Mouse (Mus musculus) thymus, postnatal 25 days (tissue): ENCODE measurements around the gene Ryr2.
"Not testable (repeated sequence)": the region's sequence is repeated elsewhere in the genome, so short reads cannot be mapped to it uniquely, and the experiment has no call there.

ENCODE experiments used
- DNase-seq: peaks from one replicate; pipeline ENCODE4 v3.0.0; 2022

The Ryr2 gene

DNA sequence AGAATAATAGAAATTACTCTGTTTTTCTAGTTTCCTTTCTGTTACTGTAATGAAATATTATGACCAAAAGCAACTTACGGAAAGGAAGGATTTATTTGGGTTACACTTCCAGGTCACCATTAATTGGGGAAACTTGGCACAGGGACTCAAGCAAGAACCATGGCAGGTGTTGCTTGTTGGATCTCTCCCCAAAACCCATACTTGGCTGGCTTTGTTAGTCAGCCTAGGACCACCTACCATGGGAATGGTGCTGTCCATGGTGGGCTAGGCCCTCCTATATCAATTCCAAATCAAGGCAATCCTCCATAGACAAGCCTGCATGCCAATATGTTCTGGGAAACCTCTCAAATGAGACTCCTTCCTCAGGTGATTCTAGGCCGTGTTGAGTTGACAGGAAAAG is 237.3 kb downstream of the Ryr2 start:
- DNase-seq = no peak

DNA sequence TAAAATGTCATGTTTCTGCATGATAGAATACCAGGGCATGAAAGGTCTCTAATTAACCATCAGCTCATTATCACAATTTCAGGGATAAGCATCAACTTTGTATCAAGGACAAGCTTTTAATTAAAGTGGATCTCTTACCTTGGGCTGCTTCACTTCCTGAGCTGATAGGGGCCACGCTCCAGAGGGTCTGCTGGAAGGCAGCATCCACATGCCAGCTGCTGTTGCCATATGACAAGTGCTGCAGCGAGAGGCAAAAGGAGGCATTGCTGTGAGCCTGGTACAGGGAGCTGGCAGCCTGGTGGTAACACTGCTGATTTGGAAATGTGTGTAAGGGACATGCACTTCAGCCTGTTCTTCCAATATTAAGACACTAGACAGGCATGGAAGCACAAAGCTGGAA is 237.8 kb downstream of the Ryr2 start:
- DNase-seq = no peak

DNA sequence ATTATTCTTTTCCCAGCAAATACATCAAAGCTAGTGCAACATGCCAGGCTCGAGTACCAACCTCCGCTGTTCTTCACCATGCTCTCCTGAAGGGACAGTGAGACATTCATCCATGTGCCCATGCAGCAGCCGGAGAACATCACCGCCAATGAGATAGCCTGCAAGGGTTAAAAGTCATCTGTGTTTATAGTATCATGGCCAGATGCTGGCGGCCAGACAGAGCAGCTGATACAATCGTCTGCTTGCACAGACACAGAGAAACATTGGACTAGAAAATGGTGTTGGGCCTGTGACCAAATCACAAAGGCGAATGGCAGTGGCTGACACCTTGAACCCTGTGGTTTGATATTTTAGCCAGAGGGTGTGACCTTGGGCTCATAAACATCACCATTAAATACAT is 238.7 kb downstream of the Ryr2 start:
- no peak for DNase-seq

DNA sequence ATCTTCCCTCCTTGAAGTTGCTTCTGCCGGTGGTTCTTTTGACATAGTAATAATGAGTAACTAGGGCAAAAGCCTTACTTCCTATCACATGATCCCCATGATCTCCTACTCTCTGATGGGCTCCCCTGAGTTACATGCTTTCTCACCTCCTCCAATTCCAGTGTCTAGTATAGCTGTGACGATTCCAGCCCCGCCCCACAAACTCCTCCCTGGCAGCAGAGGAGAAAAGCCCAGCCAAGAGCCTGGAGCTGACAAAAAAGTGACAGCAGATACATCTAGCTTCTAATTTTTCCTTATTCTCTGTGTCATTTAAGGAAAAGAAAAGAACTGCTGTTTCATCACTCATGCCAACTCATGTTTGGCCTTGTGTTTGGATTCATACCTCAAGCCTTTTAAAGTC is 241.5 kb downstream of the Ryr2 start:
- no peak for DNase-seq

DNA sequence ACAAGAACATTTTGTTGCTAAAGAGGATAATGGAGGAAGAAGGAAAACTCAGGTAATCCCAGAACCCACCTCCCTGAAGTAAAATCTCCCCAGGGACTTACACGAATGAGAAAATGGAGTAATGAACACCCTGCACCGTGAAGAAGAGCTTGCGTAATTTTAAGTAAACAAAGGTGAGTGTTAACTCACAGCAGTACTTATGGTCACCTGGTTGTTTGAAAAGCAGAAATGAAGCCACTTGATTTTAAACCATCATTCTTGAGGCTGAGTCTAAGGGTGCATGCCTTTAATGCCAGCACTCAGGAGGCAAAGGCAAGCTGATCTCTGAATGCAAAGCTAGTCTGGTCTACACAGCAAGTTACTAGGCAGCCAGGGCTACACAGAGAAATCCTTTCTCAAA is 255.1 kb downstream of the Ryr2 start:
- no peak for DNase-seq

DNA sequence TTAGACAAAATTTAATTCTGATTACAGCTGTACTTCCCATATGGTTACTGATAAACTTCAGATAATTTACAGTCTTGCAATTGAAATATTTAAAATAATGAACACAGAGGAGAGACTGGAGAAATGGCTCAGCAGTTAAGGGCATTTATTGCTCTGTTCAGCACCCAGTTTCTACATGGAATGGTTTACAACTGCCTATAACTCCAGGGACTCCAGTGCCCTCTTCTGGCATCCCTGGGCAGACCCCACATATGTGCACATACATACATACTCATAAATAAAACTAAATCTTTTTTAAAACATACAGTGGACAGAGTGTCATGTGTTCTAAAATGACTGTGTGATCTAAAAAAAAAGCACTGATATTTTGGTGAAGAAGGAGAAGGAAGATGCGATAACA is 262.9 kb downstream of the Ryr2 start:
- no peak for DNase-seq

DNA sequence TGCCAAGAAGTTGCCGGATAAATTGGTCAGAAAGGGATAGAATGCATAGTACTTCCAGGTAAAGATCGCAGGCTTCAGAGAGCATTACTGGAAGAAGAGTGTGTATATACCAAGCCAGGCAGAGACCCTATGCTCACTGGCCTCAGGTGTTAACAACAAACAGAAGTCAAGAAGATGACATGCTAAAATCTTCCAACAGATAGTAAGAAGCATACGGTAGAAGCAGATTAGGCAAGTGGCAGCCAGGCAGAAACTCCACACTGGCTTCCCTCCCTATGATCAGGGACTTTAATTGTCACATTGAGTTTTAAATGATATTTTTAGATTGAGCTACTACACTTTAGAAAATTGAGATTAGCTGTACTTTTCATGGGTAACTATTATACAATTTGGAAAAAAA is 268.9 kb downstream of the Ryr2 start:
- no peak for DNase-seq

DNA sequence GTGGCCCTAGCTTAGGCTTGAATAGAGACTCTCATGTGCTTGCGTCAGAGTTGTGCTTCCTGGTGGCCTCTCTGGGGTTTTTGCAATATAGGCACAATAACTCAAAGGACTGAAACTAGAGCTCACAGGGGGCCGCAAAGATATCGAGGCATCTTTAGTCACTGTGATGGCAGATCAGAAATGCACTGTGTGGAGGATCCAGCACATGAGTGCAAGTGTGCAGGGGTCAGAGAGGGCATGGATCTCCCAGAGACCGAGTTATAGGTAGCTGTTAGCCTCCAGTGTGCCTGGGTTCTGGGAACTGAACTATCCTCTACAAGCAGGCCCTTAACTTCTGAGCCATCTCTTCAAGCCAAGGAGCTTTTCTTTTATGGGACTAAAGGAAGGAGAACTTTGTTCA is 269.6 kb downstream of the Ryr2 start:
- no peak for DNase-seq

DNA sequence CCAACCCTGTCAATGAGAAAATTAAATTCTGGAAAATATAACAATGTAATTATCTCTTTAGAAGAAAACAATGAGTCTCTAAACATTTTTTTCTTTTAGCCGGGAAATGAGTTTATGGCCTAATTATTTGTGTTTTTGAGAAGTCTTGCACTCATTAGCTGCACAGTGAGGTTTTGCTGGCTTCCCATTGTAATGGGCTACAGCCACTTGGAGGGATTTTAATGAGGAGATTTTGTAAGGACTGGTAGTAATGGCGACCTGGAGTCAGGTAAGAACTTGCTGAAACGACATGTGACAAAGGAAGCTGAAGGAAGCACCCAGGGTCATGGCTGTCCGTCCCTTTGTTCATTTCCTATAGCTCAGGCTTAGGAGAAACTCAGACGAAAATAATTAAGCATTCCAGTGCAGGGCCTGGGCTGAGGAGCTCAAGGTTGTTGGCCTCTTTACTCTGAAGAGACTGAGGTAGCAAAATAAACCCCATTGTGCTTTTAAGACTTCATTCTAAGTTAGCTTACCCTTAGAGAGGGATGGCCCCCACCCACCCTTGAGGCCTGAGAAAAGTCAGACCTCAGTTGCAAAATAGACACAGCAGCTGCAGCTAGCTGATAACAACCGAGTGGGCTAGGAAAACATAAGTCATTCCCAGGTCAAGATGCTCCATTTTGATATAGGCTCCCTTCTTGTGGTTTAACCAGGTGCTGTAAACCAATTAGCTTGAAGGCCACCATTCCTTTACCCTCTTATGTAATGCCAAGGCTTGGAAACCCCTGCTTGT is 270.3 kb downstream of the Ryr2 start:
- DNase-seq = no peak

DNA sequence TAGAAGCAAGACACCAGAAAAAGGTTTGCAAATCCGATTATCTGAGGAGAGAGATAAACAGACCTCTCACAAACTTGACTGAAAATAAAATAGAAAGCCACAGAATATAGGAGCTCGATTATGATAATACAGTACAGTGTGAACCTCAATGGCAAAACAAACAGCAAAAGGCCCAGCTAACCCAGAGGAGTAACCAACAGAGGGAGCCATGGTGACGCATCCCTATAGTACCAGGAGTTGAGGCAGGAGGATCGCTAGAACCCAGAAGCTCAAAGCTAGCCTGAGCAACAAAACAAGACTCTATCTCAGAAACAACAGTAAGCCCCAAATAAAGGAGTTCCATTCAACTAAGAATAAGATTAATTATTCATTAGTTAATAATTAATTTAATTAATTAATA is 275.5 kb downstream of the Ryr2 start:
- no peak for DNase-seq

DNA sequence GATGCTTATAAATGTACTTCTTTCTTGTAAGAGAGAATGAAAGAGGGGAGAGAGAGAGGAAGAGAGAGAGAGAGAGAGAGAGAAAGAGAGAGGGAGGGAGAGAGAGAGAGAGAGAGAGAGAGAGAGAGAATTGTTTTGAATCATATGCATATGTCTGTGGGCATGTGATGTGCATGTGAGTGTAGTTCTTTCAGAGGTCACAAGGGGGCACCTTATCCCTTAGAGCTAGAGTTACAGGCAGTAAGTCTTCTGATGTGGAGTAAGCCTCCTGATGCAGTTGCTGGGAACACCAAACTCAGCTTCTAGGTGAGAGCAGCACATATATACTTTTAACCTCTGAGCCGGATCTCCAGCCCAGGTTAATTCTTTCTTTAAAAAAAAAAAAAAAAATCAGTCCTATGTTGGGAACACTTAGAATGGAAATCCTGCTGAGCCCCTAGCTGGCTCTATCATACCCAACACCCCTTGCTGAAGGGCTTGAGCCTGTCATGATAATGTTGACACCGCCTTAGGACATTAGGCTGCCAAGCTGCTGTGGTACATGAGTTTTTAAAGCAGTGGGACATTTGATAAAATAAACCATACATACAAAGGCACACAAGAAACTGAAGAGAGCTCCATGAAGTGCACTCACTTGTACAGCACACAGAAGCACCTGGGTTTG is 281.1 kb downstream of the Ryr2 start:
- DNase-seq = no peak

DNA sequence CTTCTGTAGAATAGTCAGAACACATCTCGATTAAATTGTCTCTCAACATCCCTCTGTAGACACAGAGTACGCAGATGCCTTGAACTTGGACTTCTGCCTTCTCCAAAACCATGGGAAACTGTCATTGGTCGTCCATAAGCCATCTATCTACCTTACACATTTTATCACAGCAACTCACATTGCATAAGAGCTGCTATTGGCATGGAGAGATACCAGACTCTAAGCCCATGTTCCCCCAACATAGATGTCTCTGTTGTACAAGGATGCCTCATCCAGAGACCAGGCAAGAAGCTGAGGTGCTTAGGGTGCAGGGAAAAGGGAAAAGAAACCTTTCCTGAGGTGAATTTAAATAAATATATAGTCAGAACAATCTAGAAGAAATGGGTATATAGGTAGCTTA is 288.0 kb downstream of the Ryr2 start:
- no peak for DNase-seq

DNA sequence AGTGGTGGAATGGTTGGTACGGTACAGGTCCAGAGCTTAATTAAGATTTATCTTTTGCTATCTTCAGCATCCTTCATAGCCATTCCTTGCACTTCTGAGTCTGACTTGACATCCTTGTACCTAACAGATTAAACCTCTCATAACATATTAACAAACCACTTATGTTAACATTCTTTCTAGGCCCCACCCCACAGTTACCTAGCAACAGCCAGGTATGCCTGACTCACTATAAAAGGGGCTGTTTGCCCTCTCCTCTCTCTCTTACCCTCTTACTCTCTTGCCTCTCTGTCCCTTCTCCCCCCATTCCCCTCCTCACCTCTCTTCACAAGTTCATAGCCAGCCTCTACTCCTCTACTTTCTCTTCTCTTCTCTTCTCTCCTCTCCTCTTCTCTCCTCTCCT is 297.4 kb downstream of the Ryr2 start:
- not testable (repeated sequence) for DNase-seq

DNA sequence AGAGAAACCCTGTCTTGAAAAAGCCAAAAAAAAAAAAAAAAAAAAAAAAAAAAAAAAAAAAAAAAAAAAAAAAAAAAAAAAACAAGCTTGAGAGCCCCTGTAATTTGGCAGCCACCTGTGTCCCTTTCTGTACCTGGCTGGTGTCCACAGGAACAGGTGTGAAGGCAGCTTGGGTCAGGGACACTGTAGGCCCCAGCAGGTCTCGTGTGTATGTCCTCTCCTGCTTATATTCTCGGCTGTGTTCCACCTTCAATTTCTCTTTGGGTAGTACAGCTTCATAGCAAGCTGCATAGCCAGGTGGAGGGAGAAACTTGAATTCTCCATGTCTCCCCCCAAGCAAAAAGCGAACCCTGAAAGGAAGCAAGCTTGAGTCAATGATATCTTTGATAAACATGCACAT is 314.2 kb downstream of the Ryr2 start:
- no peak for DNase-seq

DNA sequence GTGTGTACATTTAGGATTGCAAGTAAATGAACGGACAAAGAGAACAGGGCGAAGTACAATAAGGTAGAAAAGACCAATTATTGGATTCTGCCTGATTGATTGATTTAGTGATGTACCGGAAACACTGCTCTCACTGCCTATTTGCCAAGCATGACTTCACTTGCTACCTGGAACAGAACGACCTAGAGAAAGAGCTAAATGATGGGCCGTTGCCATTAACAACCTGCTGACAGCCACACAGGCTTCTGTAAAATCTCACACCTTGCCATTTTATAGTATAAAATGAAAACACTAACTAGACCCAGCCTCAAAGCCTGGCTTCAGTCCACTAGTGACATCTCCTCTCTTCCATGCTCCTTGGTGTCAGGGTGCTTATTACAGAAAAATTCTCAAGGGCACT is 316.2 kb downstream of the Ryr2 start:
- no peak for DNase-seq

DNA sequence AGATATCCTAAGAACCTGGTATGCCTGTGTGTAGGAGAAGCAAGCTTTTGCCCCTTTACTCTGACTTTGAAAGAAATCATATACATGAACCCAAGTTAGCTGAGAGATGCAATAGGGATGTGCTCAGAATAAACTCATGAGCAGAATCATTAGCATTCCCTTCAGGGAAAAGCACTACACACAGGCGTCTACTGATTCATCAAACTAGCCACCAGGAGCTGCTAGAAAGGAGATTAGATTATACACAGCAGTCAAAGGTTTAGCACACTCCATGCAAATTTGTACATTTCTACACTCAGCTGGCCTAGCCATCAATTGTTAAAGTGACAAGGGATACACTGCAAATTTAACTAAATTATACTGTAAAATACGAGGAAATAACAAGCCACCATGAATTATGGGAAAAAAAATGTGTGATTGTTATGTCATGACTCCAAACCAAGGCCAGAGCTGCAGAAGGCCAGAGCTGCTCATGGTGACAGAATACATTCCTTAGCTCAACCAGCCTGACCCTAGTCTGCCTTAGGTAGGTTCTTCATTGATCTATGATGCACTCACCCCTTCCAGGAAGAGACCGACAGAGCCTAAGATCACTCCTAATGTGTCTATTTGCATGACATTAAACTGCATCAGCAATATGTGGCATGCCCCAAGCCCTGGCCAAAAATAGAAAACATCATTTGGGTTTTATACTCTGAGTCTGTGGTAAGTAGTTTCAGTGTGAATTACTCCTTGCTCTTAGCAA is 324.2 kb downstream of the Ryr2 start:
- DNase-seq = no peak

DNA sequence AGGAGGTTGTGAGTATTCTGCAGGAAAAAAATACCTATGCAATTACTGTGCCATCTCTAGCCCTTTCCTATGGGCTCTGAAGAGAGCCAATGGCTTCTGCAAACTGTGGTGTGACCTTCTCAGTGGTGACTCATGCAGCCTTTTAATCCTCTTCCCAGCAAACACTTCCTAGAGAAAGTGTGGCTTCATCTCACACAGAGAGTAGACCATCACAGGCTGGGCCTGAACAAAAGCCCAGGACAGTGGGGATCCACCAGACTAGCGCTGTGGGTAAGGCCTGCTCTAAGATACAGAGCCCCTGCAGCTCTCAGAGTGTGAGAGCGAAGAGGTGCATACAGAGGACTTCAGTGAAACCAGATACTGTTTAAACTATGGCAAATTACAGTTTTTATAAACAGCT is 325.7 kb downstream of the Ryr2 start:
- no peak for DNase-seq

DNA sequence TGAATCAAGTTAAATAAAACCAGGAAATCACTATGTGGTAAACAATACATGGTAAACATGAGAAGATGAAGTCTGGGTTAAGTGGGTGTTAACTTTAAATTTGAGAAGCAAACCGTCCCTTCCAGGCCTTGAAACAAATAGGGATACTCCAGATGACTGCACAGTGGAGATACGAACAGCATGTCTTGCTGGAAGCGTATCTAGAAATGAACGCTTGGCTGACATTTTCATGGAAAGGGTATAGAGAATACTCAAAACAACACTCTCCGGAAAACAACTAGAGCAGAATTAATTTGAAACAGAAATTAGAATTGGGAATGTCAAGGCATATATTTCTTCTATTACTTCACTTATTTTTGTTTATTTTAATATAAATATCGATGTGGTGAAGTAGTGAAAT is 329.0 kb downstream of the Ryr2 start:
- no peak for DNase-seq

DNA sequence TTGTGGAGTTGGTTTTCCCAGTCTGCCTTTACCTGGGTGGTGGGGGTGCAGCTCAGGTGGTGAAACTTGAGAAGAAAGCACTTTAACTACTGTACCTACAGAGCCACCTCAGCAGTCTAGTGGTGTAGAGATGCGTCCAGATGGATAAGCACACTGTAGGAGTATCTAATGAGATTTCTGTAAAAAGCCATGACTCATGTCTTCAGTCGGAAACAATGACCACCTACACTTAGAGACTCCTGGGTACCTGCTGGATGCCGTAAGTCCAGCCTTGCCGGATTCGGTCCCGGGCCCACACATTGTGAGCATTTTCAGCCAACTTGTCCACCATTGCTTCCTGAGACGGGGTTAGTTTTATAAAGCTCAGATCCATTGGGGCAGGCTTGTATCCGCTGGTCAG is 334.6 kb downstream of the Ryr2 start:
- DNase-seq = no peak

DNA sequence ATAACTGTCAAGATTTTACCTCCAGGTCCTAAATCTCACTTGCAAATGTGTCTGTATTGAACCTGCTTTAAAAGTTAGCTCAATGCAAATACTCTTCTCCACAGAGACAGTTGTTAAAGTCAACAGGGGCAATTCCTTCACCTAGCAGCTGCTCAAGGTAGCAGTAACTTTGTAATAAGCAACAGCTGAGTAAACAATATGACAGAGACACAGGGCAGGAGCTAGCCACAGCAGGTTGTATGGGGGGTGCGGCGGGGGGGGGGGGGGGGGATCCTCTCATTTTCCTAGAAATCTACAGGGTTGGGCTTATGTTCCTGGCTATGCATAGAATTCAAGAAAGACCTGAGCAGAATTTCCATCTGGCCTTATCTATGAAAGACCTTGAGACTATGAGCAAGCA is 339.8 kb downstream of the Ryr2 start:
- no peak for DNase-seq

DNA sequence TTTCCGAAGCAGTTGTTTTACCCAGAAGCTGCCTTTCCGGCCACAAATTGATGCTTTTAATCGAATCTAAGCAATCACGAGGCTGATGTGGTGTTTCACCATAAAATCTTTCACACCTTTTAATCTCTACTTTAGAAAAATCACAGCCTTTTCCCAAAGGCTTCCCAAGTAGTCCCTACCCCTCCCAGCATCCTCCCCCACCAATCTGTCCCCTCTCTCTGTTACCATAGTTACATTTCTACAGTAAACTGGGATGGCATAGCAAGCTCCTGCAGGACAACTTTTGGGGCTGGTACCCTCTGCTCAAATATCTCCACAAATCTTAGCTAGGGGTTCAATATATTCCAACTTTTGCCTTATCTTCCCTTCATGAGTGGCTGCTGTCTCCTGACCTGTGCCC is 342.8 kb downstream of the Ryr2 start:
- DNase-seq = no peak

DNA sequence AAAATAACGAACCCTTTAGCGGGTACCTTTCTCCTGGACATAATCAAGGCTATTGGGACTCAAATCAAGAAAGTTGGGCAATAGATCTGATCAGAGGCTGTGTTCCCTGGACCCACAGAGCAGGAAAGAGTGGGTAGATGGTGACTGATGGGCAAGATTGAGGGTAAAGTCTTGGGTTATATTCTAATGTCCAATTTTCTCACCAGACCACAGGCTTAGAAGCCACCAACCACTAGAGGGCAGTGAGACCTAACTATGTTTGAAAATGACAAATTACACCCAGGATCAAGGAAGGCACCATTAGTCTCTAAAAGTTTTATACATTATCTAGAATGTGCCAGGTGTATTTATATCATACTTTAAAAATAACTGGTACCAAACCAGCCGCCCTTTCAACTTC is 343.6 kb downstream of the Ryr2 start:
- no peak for DNase-seq

DNA sequence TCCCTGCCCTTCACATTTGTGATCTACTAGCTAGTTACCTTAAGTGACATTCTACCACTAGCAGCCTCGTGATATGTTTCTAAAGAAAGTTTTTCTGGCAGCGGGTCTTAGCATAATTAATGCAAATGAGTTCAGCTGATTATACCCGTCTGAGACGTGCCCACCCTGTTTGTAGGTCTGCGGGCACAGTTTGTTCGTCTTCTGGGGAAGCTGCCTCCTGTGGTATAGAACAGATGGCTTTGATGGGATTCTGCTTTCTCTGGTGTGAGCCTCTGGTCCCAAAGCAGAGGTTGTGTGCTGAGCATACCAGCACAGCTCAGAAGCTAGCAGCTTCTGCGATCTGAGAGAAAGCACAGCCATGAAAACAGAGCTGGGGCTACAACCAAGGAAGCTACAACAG is 348.9 kb downstream of the Ryr2 start:
- no peak for DNase-seq

DNA sequence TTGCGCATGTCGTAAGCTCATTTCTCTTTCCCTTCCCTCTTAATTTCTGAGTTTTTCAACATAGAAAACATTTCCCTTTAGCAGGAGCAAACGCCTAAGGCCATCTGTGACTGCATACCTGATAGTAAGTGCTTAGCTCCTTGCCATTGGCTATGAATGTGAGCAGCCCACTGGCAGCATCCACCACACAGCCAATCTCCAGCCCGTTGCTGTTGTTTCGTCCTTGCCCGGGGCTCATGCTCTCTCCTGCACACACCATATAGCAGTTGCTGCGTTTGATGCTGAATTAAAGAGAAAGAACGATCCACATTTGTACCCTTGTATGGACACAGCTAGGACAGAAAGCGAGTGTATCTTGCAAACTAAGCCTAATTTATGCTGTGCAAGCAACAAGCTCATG is 361.3 kb downstream of the Ryr2 start:
- no peak for DNase-seq
